Mouse (Mus musculus): Measurements from ENCODE around the gene Rhou. TPM values are rescaled to one million over a fixed set of nuclear protein-coding genes. Genes with fewer than 3 reads are reported as not detected.

Gene Rhou
- total RNA-seq, 2 experiments from 2014 or later: 15.0 to 26.5 TPM

DNA sequence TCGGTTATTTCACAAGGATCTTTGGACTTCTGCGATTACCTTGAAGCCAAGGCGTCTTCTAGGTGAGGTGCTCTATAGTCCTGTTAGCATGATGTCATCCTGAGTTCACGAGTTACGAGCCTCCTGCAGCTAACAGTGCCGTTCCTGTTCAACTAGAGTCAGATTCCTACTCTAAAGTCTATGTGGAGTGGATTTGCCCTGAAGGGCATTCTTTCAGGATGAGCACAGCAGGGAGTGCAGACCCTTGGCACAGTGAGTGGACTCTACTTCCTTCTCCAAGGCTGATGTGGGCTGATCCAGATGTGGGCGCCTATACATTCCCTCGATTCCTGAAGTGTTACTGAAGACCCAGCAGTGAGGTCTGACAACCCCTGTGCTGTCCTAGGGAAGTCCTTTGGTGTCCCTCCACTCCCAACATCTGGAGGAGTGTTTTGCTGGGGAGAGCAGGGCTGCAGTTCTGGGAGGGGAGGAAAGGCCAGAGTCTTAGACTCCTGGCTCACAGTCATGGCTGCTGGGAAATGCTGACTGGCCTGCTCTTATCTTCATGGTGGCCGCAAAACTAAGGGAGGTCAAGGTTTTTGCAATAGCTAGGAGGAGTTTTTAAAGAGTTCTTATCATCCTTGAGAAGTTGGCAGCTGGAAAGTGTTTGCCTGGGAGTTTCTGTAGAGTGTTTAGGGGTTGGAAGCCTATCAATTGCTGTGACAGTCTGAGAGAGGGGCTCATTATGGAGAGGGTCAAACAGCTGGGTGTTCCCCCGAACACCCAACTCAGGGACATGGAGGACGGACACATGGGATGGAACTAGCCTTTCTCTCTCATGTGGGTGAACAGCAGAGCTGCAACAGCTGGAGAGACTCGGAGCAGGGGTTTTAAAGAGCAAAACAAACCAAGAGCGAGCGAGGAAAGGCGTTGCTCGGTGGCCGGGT lies 5.2 kb upstream of the Rhou start:
- ATAC-seq (ENCODE audit: poor library complexity, severe bottlenecking): no peak

DNA sequence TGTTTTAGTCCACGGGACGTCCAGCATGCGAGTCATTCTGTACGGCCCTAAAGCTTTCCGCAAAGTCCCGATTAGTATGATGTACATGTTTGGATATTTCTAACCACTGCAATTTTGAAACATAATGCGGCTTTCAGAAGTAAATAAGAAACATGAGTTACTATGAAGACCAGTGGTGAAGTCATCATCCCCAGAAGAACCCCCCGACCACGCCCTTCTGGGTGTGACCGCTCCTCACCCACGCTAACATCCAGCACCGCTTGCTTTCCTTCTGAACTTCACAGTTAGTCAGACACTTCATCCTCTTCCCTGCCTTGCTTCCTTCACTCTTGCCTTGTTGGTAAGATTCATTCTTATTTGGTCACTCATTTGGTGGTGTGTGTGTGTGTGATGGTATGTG lies 4.2 kb upstream of the Rhou start:
- no peak for ATAC-seq (ENCODE audit: poor library complexity, severe bottlenecking)

DNA sequence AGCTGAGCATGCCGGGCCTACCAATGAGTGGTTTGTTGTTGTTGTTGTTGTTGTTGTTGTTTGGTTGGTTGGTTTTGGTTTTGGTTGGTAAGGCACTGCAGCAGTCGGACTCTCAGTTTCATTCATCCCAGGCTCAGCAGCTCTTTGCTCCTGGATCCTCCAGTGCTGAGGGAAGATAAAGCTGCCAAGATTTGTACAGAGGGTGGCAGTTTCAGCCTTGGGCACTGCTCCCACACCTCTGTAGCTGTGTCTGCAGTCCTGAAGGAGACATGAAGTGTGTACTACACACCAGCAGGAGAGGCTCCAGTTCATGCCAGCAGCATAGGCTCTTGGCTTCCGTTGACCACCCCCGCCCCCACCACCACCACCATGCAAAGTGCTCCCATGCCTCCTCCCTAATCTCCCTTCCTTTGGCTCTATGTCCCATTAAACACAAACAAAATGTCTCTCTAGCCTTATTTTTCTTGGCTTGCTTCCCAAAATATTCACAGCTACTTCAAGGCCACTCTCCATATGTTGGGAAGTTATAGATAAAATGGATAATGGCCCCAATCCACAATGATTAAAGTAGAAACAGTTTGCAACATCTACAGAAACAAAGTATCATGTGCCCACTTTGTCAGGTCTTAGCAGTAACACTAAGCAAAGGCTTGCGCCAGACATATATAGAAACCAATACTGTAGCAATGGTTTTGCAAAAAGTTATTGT lies 2.2 kb upstream of the Rhou start:
- ATAC-seq (ENCODE audit: poor library complexity, severe bottlenecking): no peak

DNA sequence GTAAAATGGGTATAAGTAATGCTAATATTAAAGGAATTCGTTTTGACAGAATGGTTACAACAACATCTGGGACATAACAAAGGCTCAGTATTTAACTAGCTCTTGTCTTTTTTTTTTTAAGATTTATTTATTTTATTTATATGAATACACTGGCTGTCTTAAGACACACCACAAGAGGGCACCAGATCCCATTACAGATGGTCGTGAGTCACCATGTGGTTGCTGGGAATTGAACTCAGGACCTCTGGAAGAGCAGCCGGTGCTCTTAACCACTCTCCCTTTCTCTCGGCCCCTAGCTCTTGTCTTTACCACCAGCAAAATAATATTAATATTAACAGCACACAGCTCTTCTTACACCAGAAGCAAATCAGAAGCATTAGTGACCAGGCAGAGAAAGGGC lies 1.1 kb upstream of the Rhou start:
- no peak for ATAC-seq (ENCODE audit: poor library complexity, severe bottlenecking)

DNA sequence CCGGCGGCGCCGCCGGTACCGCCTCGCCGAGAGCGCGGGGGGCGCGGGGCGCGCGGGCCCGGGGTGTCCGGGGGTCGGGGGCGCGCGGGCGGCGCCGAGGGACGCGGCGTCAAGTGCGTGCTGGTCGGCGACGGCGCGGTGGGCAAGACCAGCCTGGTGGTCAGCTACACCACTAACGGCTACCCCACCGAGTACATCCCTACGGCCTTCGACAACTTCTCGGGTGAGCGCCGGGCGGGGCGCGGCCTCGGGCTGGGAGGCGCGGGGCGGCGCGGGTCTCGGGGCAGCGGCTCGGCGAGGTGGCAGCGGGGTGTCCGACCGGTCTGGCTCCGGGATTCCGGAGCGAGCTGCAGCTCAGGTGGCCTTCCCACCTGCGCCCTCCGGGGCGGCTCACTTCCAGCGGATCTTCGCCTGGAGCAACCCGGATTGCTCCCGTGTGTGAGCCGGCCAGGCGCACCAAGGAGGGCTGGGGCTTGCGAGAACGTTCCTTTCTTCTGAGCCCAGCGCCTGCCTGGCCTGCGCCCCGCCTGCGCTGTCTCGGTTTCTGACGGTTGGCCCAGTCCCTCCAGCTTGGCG lies 353 bp downstream of the Rhou start:
- peak; percentile 36 for ATAC-seq (ENCODE audit: poor library complexity, severe bottlenecking)

DNA sequence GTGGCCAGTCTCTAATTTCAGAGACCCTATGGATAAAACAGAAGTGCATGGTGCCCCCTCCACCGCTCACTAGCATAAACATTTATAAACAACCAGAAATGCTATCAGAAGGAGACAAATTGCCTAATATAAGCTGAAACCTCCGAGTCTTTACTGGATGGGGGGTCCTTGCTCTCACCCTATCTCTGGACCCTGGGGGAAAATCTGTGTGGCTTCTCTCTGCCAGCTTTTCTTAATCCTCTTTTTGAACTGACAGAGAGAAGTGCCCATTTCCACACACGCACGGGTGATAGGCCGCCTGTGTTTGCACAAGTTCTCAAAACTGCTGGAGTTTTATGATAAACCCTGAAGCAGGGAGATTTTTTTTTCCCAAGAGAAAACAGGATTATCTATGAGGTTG lies 1.0 kb downstream of the Rhou start:
- no peak for ATAC-seq (ENCODE audit: poor library complexity, severe bottlenecking)

DNA sequence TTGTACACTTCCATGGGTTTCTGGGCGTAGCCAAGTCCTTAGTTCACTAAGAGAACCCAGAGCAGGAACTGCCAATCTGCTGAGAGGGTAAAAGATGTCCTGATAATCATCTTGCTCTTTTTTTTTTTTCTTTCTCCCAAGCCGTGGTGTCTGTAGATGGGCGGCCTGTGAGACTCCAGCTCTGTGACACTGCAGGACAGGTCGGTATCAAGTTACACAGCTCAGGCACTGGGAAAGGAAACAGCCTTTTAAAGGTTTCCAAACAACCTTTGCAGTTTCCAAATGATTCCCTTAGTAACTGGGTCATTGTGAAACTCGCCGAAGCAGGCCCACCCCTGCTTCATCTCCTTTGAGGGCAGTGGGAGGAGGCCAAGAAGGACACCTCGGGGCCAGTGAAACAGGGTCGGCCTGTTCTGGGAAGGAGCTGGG lies 1.6 kb downstream of the Rhou start:
- ATAC-seq (ENCODE audit: poor library complexity, severe bottlenecking): peak; percentile 42

DNA sequence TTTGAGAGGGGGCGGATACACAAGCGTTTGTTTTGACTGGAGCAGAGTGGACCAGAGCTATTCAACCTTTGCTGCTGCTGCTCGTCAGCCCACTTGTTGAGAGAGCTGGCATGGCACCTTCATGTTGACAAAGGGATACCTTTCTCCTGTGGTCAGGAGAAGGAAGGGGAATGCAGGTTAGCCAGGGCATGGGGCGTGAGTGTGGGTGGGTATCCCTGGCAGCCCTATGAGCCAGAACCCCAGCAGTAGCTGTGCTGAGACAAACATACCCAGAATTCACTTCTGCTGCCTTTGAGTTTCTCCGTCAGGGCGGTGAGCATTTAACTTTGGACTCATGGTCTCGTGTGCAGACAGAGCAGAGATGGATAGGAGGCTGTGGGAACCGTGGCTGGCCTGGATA lies 4.1 kb downstream of the Rhou start:
- no peak for ATAC-seq (ENCODE audit: poor library complexity, severe bottlenecking)

DNA sequence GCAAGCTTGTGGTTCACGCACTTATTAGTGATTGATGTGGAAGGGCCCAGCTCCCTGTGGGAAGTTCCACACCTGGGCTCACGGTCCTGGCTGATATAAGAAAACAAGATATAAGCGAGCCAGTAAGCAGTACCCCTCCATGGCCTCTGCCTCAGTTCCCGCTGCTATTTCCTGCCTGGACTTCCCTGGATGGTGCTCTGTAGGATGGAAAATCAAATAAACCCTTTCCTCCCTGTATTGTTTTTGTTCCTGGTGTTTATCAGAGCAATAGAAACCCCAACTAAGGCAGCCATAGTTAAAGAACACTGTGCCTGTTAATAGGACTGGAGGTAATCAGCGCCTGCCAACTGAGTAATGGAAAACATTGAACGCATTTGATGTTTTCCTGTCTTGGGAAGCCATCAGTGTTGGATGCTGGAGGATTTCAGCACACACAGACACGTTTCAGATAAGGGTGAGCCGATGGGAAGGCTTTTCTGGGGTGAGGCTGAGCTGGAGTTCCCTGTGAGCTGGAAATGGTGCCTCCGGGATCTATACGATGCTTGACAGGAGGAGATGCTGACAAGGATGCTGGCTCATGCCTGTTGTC lies 5.8 kb downstream of the Rhou start:
- no peak for ATAC-seq (ENCODE audit: poor library complexity, severe bottlenecking)

DNA sequence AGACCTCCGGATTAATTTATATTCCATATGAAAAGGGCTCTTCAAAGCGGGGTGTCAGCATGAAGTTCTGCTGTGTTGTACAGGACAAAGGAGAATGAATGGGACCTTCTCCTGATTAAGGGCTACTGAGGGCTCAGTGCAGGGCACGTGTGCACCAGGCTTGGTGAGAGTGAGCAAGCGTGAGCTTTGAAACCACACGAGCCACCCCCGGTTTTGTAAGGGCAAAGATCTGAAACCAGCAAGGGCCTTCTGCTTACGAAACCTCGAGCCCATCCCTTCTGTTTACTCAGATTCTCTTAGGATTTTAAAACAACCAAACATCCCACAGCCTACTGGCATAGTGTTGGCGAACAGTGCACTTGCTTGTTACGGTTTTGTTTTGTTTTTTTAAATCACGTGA lies 7.8 kb downstream of the Rhou start:
- ATAC-seq (ENCODE audit: poor library complexity, severe bottlenecking): peak; percentile 65

DNA sequence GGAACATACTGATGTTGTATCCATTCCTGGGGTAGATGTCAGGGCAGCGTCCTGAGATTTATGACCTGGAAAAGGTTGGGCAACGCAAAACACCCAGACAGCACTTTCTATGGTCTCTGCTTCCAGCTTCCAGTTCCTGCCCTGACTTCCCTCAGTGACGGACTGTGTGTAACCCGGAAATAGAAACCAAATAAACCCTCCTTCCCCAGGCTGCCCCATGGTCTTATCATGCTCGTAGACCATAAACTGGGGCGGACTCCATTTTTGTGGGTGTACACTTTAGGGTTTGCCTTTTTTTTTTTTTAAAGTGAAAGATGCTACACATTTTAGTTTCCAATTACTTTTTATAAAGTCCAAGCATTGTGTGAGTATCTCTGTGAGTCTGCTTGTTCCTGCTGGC lies 11.9 kb downstream of the Rhou start:
- ATAC-seq (ENCODE audit: poor library complexity, severe bottlenecking): peak; percentile 29; the same call in 1 of the 2 replicates

DNA sequence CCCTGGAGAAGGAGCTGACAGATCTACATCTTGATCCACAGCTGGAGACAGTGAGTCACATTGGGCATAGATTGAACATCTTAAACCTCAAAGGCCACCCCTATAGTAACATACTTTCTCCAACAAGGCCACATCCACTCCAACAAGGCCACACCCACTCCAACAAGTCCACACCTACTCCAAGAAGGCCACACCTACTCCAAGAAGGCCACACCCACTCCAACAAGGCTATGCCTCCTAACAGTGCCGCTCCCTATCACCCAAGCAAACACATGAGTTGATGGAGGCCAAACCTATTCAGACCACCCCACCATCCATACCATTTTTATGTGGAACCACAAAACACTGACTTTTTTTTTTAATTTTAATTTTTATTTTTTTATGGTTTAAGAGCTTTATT lies 13.1 kb downstream of the Rhou start:
- ATAC-seq (ENCODE audit: poor library complexity, severe bottlenecking): no peak

DNA sequence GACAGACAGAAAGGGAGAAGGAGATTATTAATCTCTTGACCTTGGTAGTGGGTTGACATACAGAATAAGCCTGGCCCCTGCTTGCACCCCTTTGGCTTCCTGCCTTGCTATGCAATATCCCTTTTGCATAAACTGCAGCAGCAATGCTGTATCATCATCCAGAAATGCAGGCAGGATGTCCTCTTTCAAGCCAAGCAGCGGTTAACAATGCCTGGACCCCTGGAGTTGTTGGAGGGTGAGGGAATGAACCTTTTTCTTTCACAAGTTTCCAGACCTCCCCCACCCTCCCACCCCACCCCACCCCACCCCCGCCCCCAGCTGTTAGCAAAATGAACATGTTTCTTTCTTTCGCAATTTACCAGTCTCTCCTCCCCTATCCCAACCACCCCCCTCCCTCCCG lies 15.0 kb downstream of the Rhou start:
- ATAC-seq (ENCODE audit: poor library complexity, severe bottlenecking): peak; percentile 76

DNA sequence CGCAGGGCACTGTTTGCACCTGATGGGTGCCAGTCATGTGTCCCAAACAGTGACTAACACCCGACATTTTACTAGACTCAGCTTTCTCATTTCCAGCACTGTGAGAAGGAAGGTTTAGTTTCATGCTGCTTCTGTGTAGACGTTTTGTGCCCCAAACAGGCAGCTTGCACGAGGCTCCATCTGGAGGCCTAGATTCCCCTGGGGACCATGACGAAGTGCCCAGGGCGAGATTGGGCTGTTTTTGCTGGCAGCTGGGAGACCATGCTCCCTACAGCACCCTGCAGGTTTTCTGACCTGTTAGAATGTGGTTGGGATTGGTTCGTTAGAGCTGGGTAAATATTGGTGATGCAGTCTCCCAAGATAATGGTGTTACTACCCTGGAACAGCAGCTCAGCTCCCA lies 17.0 kb downstream of the Rhou start:
- no peak for ATAC-seq (ENCODE audit: poor library complexity, severe bottlenecking)

DNA sequence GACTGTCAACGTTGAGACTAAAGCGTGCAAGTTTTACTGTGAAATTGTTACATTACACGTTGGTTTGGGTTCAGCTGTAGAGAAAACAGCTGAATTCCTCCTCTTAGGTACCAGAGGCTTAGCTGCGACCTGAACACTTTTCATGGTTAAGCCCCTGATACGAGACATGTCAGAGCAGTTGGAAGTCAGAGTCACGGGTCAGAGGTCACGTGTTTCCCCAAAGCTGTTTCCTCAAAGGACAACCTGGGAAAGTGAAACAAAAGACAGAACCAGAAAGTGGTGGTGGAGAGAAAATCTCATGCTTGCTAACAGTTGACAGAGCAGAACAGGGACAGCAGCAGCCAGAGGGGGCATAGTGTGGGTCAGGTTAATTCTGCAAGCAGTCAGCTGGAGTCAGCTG lies 17.7 kb downstream of the Rhou start:
- peak; percentile 29 for ATAC-seq (ENCODE audit: poor library complexity, severe bottlenecking)

DNA sequence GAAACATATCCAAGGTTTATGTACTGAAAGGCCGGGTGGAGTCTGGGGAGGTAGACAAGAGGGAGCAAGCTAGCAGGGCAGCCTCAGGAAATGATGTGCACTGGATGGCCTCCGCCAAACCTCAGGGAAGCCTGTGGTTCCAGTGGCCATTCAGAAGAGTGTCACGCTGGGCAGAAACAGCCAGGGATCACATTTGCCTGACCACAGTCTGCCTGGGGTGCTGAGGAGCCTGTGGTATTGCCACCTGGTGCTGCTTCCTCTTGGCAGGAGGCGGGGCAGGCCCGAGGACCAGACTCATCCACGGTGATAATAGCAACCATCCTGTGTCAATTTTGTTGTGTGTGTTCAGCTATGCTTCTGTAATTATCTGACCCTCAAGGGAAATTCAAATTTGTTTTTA lies 18.9 kb downstream of the Rhou start:
- ATAC-seq (ENCODE audit: poor library complexity, severe bottlenecking): peak; percentile 81

DNA sequence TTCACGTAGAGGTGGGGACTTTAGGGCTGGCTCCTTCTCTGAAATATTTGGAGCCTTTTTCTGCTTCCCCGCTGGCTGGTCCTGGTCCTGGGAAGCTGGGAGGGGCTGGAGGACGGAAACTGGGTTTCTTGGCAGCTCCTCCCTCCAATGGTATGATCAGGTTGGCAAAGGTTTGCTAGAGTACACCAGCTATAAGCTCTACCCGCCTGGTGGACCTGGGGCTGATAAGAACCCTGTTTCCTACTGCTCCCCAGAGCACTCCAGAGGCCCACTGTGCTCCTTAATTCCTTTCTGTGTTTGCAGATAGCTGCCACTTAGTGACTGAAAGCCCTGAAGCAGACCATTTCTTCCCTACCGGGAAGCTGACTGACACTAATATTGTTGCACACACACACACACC lies 21.9 kb downstream of the Rhou start:
- no peak for ATAC-seq (ENCODE audit: poor library complexity, severe bottlenecking)

DNA sequence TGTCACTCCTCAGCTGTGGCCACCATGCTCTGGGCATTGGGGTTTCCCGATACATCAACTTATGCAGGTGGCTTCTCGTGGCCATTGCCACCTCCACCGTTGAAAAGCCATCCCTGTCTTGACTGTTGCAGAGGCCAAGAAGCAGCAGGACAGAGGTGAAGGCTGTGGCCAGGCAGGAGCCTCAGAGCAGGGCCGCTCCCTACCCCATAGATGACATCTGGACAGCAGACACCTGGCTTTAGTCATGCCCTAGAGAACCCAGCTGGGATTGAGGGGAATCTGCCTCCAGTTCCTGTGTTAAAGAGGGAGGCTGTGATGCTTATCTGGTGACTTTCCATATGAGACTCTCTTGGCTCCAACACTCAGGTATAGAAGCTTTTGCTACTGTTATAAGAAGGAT lies 24.7 kb downstream of the Rhou start:
- no peak for ATAC-seq (ENCODE audit: poor library complexity, severe bottlenecking)

DNA sequence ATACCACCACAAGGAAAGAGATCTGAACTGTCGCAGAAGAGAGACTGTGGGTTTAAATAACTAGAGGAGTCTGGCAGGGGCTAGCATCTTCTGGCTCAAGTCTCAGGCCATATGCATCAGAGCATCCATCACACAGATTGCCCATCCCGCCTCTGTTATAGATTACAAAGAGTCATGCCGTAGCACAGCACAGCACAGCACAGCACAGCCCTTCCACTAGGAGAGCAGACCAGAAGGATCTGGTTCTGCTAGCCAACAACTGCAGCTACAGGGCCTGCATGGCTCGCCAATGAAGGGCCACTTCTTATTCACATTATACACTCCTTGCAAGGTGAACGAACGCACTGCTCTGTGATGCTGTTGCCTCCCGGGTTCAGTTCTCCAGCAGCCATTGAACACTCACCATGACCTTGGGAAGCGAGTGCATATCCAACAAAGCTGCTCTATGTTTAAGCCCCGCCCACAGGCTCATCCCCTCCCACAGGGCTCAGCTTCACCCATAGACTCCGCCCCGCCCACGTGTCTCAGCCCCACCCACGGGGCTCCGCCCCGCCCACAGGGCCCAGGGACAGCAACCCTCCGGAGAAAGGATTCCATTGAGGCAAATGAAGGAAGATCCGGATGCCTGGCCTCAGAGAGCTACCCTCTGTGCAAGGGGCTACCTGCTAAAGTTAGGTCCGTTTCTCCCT lies 28.5 kb downstream of the Rhou start:
- ATAC-seq (ENCODE audit: poor library complexity, severe bottlenecking): peak; percentile 54; the same call in 1 of the 2 replicates

DNA sequence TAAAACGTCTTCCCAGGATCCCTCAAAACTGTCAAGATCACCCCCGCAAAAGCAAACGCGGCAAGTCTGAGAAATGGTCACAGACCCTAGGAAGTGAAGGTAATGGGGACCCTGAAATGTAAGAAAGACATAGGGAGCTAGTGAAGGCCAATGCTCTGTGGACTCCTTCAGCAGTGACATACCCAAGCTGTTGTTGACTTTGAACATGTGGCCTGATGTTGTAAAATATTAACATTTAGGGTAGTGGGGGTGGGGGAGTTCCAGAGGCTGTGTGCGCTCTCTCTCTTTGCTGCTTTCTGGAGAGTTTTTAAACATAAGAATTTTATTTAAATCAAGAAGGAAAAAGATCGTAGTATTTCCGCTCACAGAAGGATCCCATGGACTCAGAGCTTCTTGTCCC lies 29.6 kb downstream of the Rhou start:
- no peak for ATAC-seq (ENCODE audit: poor library complexity, severe bottlenecking)

DNA sequence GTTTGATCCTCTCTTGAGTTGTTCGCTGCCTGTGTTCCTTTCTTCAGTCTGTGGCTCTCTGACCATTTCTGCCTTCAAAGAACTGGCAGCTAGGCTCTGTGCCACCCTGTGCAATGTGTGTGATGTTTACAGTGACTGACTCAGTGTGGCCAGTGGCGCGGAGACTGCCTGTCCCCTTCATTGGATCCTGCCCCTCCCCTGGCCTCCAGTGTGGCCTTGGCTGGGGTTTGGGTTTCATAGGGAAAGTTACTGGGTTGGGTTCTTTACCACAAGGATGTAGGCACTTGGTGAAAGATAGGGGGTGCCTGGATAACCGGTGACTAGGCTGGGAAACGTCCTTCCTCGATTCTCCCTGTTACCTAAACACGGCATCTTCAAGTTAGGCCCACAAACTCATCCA lies 31.1 kb downstream of the Rhou start:
- ATAC-seq (ENCODE audit: poor library complexity, severe bottlenecking): no peak
